Mouse (Mus musculus) ES-E14 (cell line): ENCODE results near the gene Gtf2a2.

Experiments
- CHD2 ChIP-seq: IDR thresholded peaks from 2 replicates; pipeline ENCODE4 v1.6.1; 2014; ENCODE audit warnings: mild to moderate bottlenecking, low read depth, low read length, inconsistent platforms
- HCFC1 ChIP-seq: IDR thresholded peaks from 2 replicates; pipeline ENCODE4 v1.6.1; 2012; ENCODE audit warnings: low read length, inconsistent platforms, borderline replicate concordance; ENCODE audit not compliant: insufficient read depth
- MAFK ChIP-seq: IDR thresholded peaks from 2 replicates; pipeline ENCODE4 v1.6.1; 2014; ENCODE audit warnings: mild to moderate bottlenecking, low read depth, low read length, inconsistent platforms; ENCODE audit not compliant: insufficient read depth
- ZC3H11A ChIP-seq: IDR thresholded peaks from 2 replicates; pipeline ENCODE4 v1.6.1; 2012; ENCODE audit warnings: low read depth, mild to moderate bottlenecking, inconsistent platforms, low read length, borderline replicate concordance
- ZNF384 ChIP-seq: IDR thresholded peaks from 2 replicates; pipeline ENCODE4 v1.6.1; 2012; ENCODE audit warnings: low read depth, low read length, inconsistent platforms

GRCm38 (mm10) chr9:69989303-69990121, 22.8 kb upstream of the Gtf2a2 start, which contains the start of gene Bnip2:
- TF ChIP-seq MAFK (no peak), HCFC1 (peak; percentile 49; the same call in 1 of the 2 replicates), ZC3H11A (no peak), CHD2 (no peak), ZNF384 (no peak)
